Mouse (Mus musculus) cerebellum, adult 2 months (tissue): ENCODE data around the gene Btbd17. TPM values are rescaled to one million over a fixed set of nuclear protein-coding genes. Genes with fewer than 3 reads are reported as not detected.

ENCODE experiments used
- DNase-seq, 2 experiments: peaks; one replicate each; pipeline ENCODE4 v3.0.0; 2021
- H3K27ac ChIP-seq: fragments of 200-500 bp; 2 replicates; pipeline ENCODE4 v1.5.1; 2012; ENCODE audit warnings: low read length, control low read depth, inconsistent platforms; ENCODE audit not compliant: insufficient read depth
- H3K27me3 ChIP-seq: fragments of 200-500 bp; 2 replicates; pipeline ENCODE4 v1.6.1; 2012; ENCODE audit warnings: inconsistent platforms, mild to moderate bottlenecking, low read length, moderate library complexity; ENCODE audit not compliant: control insufficient read depth, insufficient read depth
- H3K4me1 ChIP-seq: fragments of 200-500 bp; 2 replicates; pipeline ENCODE4 v1.6.1; 2011; ENCODE audit warnings: low read length; ENCODE audit not compliant: control insufficient read depth, insufficient read depth
- H3K4me3 ChIP-seq: fragments of 200-500 bp; replicated peaks from 2 replicates; pipeline ENCODE3; 2011; ENCODE audit warnings: mild to moderate bottlenecking, low read depth, low read length, control low read depth; ENCODE audit not compliant: insufficient read depth
- CTCF ChIP-seq: fragments of 200-500 bp; IDR thresholded peaks from 2 replicates; pipeline ENCODE4 v1.5.1; 2011; ENCODE audit warnings: low read depth, mild to moderate bottlenecking, control low read depth, low read length, moderate library complexity, borderline replicate concordance; ENCODE audit not compliant: insufficient read depth
- POLR2A ChIP-seq: fragments of 200-500 bp; IDR thresholded peaks from 2 replicates; pipeline ENCODE4 v1.6.1; 2011; ENCODE audit warnings: low read length, control low read depth, borderline replicate concordance; ENCODE audit not compliant: insufficient read depth
- WGBS: fragments of 180-500 bp; shearing (Covaris S2); methylation state at CpG from one replicate; pipeline ENCODE4 v1.1.7; 2018; 5-methylcytosine and 5-hydroxymethylcytosine counted together
- polyA plus RNA-seq: library from polyadenylated mRNA; depleted of rRNA; stranded (reverse); fragments of >200 nt; gene quantifications from 2 replicates; pipeline ENCODE4 v1.2.3, GENCODE M21; 2012; rRNA removed

Gene Btbd17
- polyA plus RNA-seq, 1 experiment: 78.3 TPM

DNA sequence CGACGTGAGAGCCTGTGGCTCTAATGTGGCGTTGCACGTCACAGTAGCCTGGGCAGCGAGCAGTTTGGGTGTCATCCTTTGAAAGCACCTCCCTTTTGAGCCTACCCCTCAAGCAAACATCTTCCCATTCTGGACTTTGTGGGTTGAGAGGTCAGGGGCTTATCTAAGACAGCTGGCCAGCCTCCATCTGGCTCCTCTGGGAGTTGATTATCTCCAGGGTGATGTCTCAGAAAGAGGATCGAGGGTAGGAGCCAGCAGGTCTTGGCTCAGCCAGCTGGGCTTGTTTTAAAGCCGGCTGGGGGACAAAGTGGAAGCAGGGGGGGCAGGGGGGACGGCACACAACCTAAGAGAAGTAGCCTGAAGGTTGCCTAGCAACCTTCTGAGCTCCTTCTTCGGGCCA, 15.7 kb downstream of the Btbd17 start:
- Histone ChIP-seq H3K27me3 (no peaks in the 10 kb centered on the region), H3K4me1 (no peaks in the 10 kb centered on the region), H3K27ac (no peak overlapping the region), H3K4me3 (no peak overlapping the region)
- whole genome bisulfite sequencing: 56% methylated on average over 9 of the region's 9 CpGs
- DNase-seq: no peak
- TF ChIP-seq POLR2A: no peak
- no peak for TF ChIP-seq CTCF

DNA sequence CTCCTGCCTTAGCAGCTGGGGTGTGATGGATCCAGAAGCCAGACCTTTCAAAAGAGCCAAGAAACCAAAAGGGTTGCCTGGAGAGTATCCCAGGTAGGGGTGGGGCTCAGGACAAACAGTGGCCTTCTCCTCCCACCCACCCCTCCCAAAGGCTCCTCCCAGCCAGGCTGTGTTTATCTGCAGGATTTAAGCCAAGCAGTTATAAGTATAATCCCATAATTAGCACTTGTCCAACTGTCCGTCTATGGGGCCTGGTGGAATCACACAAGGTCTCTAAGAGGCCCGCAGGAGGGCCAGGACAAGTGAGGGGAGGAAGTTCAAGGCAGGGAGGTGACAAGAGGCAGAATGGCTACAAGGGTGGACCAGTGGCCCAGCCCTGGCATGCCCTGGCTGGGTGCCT, 23.8 kb downstream of the Btbd17 start:
- H3K4me1 ChIP-seq: peaks cover 4% of the 10 kb centered on the region
- WGBS: 80% methylated on average over 2 of the region's 2 CpGs
- H3K27me3 ChIP-seq: no peaks in the 10 kb centered on the region
- no peak overlapping the region for H3K4me3 ChIP-seq
- no peak for DNase-seq
- TF ChIP-seq POLR2A: no peak
- no peak for TF ChIP-seq CTCF
- no peak overlapping the region for H3K27ac ChIP-seq

DNA sequence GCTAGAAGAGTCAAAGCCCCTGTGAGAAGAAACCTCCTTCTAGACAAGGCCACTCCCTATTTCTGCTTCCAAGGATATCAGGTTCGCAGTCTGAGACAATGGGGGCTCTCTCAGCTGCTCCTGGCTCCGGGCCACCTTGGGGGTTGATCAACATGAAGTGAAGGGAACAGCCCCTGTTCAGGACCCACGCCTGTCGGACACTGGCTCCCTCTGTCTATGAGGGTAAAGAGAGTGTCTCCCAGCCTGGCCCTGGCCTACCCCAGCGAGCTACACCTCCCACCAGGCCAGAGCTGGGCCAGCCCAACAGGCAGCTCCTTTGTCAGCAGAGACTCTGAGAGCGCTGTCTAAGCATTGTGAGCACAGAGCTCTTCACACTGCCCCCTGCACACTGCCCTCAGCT, 25.8 kb downstream of the Btbd17 start:
- WGBS: 70% methylated on average over 6 of the region's 6 CpGs
- TF ChIP-seq POLR2A: no peak
- TF ChIP-seq CTCF: no peak
- Histone ChIP-seq H3K27me3 (no peaks in the 10 kb centered on the region), H3K4me1 (peaks cover 4% of the 10 kb centered on the region), H3K27ac (no peak overlapping the region), H3K4me3 (no peak overlapping the region)
- DNase-seq: no peak

- WGBS: 4% methylated on average over 51 of the region's 51 CpGs
- H3K27ac ChIP-seq: no peak within 1 kb of the TSS
- peak; percentile 54 to 56 for DNase-seq
- no peaks in the 10 kb centered on the region for H3K27me3 ChIP-seq
- no peak for TF ChIP-seq POLR2A
- no peak for TF ChIP-seq CTCF
- peak within 1 kb of the TSS; percentile 63 for H3K4me3 ChIP-seq
- H3K4me1 ChIP-seq: no peaks in the 10 kb centered on the region
Observed at GRCm38 (mm10) chr11:114764820-114765818, 30.6 kb downstream of the Btbd17 start, which contains the start of gene Kif19a. TSS of gene Kif19a (plus strand) at chr11:114765388.

GRCm38 (mm10) chr11:114747564-114748138, 48.1 kb downstream of the Btbd17 start:
- 89% methylated on average over 12 of the region's 12 CpGs for WGBS
- H3K4me3 ChIP-seq: no peak overlapping the region

GRCm38 (mm10) chr11:114745134-114745533, 50.6 kb downstream of the Btbd17 start:
- DNase-seq: peak; percentile 87 to 97
- H3K27ac ChIP-seq: no peak overlapping the region
- H3K4me3 ChIP-seq: peak overlapping the region; percentile 45
- 2% methylated on average over 12 of the region's 12 CpGs for WGBS
- peaks cover 8% of the 10 kb centered on the region; the same call in 1 of the 2 replicates for H3K4me1 ChIP-seq
- no peaks in the 10 kb centered on the region for H3K27me3 ChIP-seq
- TF ChIP-seq CTCF: peak; percentile 96
- no peak for TF ChIP-seq POLR2A

More at GRCm38 (mm10) chr11:114747564-114748138, 48.1 kb downstream of the Btbd17 start:
- Histone ChIP-seq H3K27me3 (no peaks in the 10 kb centered on the region), H3K4me1 (peaks cover 8% of the 10 kb centered on the region; the same call in 1 of the 2 replicates), H3K27ac (no peak overlapping the region)
- TF ChIP-seq CTCF (no peak), POLR2A (no peak)
- DNase-seq: no peak

DNA sequence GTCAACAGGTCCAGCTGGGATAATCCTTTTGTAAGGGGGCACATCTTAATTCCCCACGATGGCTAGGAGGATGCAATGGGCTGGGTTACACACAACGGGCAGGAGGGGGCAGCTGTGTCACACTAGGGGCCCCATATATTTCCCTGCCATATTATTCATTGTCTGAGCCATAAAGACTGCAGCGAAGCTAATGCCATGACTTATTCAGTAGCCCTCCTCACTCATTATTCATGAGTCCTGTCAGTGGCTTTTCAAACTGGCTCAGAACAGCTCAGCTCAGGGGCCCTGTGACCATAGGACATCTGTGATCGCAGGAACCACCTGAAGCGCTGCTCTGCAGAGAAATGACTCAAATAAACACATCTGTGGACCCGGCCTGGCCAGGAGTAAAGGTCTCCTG, 54.3 kb downstream of the Btbd17 start:
- no peak for DNase-seq
- peaks cover 3% of the 10 kb centered on the region for H3K4me1 ChIP-seq

More for the DNA sequence above, 54.3 kb downstream of the Btbd17 start:
- Histone ChIP-seq H3K27me3 (no peaks in the 10 kb centered on the region), H3K27ac (no peak overlapping the region), H3K4me3 (no peak overlapping the region)
- TF ChIP-seq CTCF (no peak), POLR2A (no peak)
- 49% methylated on average over 6 of the region's 6 CpGs for WGBS

Other genes with a start within 250 kb of the Btbd17 start
- gene Rpl38, start 127.4 kb downstream of the Btbd17 start, polyA plus RNA-seq: 1,362 and 1,509 TPM in 2 replicates
- gene Ttyh2, start 120.5 kb downstream of the Btbd17 start, polyA plus RNA-seq: 81.2 and 92.5 TPM in 2 replicates
- 3.9 and 5.0 TPM in 2 replicates for gene Dnaic2, start 68.5 kb downstream of the Btbd17 start, polyA plus RNA-seq
- gene Kif19a, start 30.6 kb downstream of the Btbd17 start, polyA plus RNA-seq: 4.9 and 5.1 TPM in 2 replicates
- gene Gpr142, start 3.0 kb upstream of the Btbd17 start, polyA plus RNA-seq: 0.29 and 0.64 TPM in 2 replicates
- 62.9 and 71.8 TPM in 2 replicates for gene Gprc5c, start 55.2 kb upstream of the Btbd17 start, polyA plus RNA-seq
- gene Cd300a, start 94.1 kb upstream of the Btbd17 start, polyA plus RNA-seq: 5.2 and 6.5 TPM in 2 replicates
- gene Cd300lb, start 138.4 kb upstream of the Btbd17 start, polyA plus RNA-seq: 0.44 and 0.71 TPM in 2 replicates
- 0.18 TPM in 1 of 2 replicates, not detected in the other for gene Cd300c, start 173.2 kb upstream of the Btbd17 start, polyA plus RNA-seq
- gene Cd300ld, start 194.0 kb upstream of the Btbd17 start, polyA plus RNA-seq: 0.11 and 0.13 TPM in 2 replicates
- gene Cd300c2, start 205.9 kb upstream of the Btbd17 start, polyA plus RNA-seq: 2.3 and 3.2 TPM in 2 replicates
- not detected in 2 replicates for gene Cd300ld2, start 220.2 kb upstream of the Btbd17 start, polyA plus RNA-seq
- gene Cd300ld4, start 231.1 kb upstream of the Btbd17 start, polyA plus RNA-seq: 0.49 and 0.59 TPM in 2 replicates
- gene Cd300ld5, start 241.8 kb upstream of the Btbd17 start, polyA plus RNA-seq: 0.44 and 0.84 TPM in 2 replicates